Mouse (Mus musculus): ENCODE data around the gene Map3k19. TPM values are rescaled to one million over a fixed set of nuclear protein-coding genes. Genes with fewer than 3 reads are reported as not detected.

The Map3k19 gene
- total RNA-seq, 1 experiment from 2014 or later: 0.19 TPM

Other genes starting within 250 kb of the Map3k19 start
- gene Tmem163, start 175.5 kb downstream of the Map3k19 start, total RNA-seq (2017): 10.5 to 15.2 TPM (median 12.4 TPM) in 3 replicates
- gene Acmsd, start 125.6 kb downstream of the Map3k19 start, total RNA-seq (2017): 0.67 TPM in 1 of 3 replicates, not detected in the others
- 50.1 to 88.9 TPM (median 52.7 TPM) in 3 replicates for gene Ccnt2, start 80.9 kb downstream of the Map3k19 start, total RNA-seq (2017)
- 48.1 to 66.4 TPM (median 49.2 TPM) in 3 replicates for gene Rab3gap1, start 13.7 kb upstream of the Map3k19 start, total RNA-seq (2017)
- gene Zranb3, start 248.0 kb upstream of the Map3k19 start, total RNA-seq (2017): 1.9 to 5.7 TPM (median 5.4 TPM) in 3 replicates
- 41.9 to 91.3 TPM (median 53.3 TPM) in 3 replicates for gene R3hdm1, start 248.3 kb upstream of the Map3k19 start, total RNA-seq (2017)